Mouse (Mus musculus): Measurements from ENCODE around the gene Herc2.

DNA sequence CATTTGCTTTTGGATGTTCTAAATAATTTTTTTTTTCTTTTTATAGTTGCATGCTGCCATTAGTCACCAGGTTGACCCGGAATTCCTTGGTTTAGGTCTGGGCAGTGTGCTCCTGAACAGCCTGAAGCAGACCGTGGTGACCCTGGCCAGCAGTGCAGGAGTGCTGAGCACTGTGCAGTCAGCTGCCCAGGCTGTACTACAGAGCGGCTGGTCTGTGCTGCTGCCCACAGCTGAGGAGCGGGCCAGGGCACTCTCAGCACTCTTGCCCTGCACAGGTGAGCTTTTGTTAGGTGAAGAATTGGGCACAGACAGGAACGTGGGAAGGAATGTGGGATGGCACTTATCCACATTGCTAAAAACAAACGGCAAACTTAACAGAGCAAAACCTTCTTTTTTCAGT is 63.0 kb downstream of the Herc2 start:
- no peak for TF ChIP-seq POLR2A (IDR thresholded peaks at IDR 0.05; ENCODE audit: borderline replicate concordance, insufficient read depth, low read length)
- no peak for TF ChIP-seq CTCF (IDR thresholded peaks at IDR 0.05; ENCODE audit: borderline replicate concordance, insufficient read depth, low read depth, low read length)
